Mouse (Mus musculus) thymus, postnatal 0 days (tissue): Measurements from ENCODE around the gene Gins1. TPM values are rescaled to one million over a fixed set of nuclear protein-coding genes. Genes with fewer than 3 reads are reported as not detected.

Source experiments
- DNase-seq: peaks from one replicate; pipeline ENCODE4 v3.0.0-alpha.2; 2015; ENCODE audit warnings: low spot score
- polyA plus RNA-seq: library from polyadenylated mRNA; unstranded; fragments of >200 nt; fragmentation: Nextera tagmentation; extraction: Ambion mirVana; gene quantifications from 2 replicates; pipeline ENCODE4 v1.2.1, GENCODE M21; 2015

The Gins1 gene
- polyA plus RNA-seq, 1 experiment from 2014 or later: 55.4 TPM

- DNase-seq: no peak
These were observed 50.7 kb downstream of the Gins1 start for GRCm38 (mm10) chr2:150955859-150956258.

- no peak for DNase-seq
These were observed 54.3 kb downstream of the Gins1 start for GRCm38 (mm10) chr2:150959521-150959920.

- no peak for DNase-seq
These were observed 58.0 kb downstream of the Gins1 start for GRCm38 (mm10) chr2:150963246-150963645.

GRCm38 (mm10) chr2:150964641-150965040, 59.4 kb downstream of the Gins1 start:
- no peak for DNase-seq

GRCm38 (mm10) chr2:150965951-150966350, 60.8 kb downstream of the Gins1 start:
- DNase-seq: no peak

GRCm38 (mm10) chr2:150967491-150967890, 62.3 kb downstream of the Gins1 start:
- DNase-seq: no peak

- no peak for DNase-seq
These were observed 64.0 kb downstream of the Gins1 start for GRCm38 (mm10) chr2:150969231-150969630.

GRCm38 (mm10) chr2:150971856-150972255, 66.7 kb downstream of the Gins1 start:
- DNase-seq: no peak

GRCm38 (mm10) chr2:150972681-150973080, 67.5 kb downstream of the Gins1 start:
- DNase-seq: no peak

- no peak for DNase-seq
These were observed 68.4 kb downstream of the Gins1 start for GRCm38 (mm10) chr2:150973401-150974115.

- DNase-seq: no peak
These were observed 71.7 kb downstream of the Gins1 start for GRCm38 (mm10) chr2:150976871-150977270.

GRCm38 (mm10) chr2:150977676-150978075, 72.5 kb downstream of the Gins1 start:
- DNase-seq: no peak

- DNase-seq: no peak
These were observed 73.6 kb downstream of the Gins1 start for GRCm38 (mm10) chr2:150978791-150979190.

GRCm38 (mm10) chr2:150979861-150980620, 74.8 kb downstream of the Gins1 start:
- no peak for DNase-seq

Other genes with a start within 250 kb of the Gins1 start
- 22.0 and 25.3 TPM in 2 replicates for gene Acss1, start 236.9 kb upstream of the Gins1 start, polyA plus RNA-seq
- gene Vsx1, start 216.0 kb upstream of the Gins1 start, polyA plus RNA-seq: not detected in 2 replicates
- gene Entpd6, start 156.4 kb upstream of the Gins1 start, polyA plus RNA-seq: 18.5 and 20.4 TPM in 2 replicates
- 46.8 and 48.8 TPM in 2 replicates for gene Pygb, start 118.7 kb upstream of the Gins1 start, polyA plus RNA-seq
- gene Abhd12, start 659 bp upstream of the Gins1 start, polyA plus RNA-seq: 52.6 and 53.3 TPM in 2 replicates
- gene Ninl, start 134.0 kb downstream of the Gins1 start, polyA plus RNA-seq: 0.98 and 1.4 TPM in 2 replicates
- gene Nanp, start 134.0 kb downstream of the Gins1 start, polyA plus RNA-seq: 45.6 and 46.8 TPM in 2 replicates
- gene Gm14151, start 186.9 kb downstream of the Gins1 start, polyA plus RNA-seq: not detected in 2 replicates
- gene Gm14147, start 192.8 kb downstream of the Gins1 start, polyA plus RNA-seq: not detected in 2 replicates